Mouse (Mus musculus) thymus, postnatal 14 days (tissue): ENCODE results near the gene Neurl3.

Experiments used
- DNase-seq: peaks from one replicate; pipeline ENCODE4 v3.0.0; 2021

Gene Neurl3

DNA sequence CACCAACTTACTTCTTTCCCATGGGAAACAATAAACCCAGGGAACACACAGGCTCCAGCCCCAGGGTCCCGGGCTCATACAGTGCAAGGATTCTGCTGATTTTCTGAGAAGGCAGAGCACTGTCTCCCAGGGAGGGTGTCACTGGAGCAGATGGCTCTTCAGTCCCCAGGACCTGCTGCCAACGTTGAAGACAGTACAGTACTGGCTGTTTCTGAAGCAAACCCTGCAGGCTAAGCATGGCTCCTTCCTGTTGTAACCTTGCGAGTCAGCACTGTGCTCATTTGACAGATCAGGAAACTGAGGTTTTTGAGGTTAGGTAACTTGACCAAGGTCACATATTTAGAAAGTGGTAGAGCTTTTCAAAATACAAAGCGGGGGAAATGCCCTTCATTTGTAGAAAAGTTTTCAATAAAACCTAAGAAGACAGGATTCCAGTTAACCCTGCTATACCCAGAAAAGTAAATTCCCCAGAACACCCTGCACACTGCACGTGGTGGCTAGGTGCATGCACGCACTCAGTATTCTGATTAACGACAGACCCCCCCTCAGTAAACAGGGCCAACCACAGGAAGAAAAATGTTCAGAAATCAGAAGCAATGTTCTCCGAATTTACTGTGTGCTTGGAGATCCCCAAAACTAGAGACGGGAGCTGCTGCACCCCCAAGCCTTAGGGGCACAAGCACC is 22.1 kb upstream of the Neurl3 start:
- DNase-seq, result peak; percentile 49

DNA sequence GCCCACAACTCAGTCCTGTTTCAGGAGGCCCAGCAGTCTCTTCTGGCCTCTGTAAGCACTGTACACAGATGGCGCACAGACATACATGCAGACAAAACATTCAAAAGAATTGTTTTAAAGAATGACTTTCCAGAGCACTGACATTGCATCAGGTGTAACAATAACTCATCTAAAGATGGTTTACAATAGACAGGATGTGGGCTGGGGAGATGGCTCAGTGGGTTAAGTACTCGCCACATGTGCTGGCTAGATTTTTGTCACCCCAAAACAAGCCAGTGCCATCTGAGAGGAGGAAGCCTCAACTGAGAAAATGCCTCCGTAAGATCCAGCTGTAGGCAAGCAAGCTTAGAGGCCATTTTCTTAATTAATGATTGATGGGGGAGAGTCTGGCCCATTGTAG is 19.9 kb upstream of the Neurl3 start:
- DNase-seq, result peak; percentile 69

DNA sequence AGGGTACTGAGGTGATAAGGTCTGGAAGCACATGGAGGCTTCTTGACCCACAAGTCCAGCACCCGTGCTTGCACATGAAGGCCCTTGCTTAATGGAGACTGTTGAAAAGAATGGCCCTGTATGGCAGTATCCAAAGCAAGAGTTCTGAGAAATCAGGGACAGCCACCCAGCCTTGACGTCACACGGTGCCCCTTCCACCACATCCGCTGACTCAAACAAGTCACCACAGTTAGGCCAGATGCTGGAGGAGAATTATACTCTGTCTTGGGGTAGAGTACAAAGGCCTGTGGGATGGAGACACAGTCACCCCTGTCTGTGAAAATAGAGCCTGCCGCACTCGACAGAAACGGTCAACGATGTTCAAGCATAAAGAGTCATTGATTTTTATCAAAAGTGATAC is 19.0 kb upstream of the Neurl3 start:
- peak; percentile 51 for DNase-seq

DNA sequence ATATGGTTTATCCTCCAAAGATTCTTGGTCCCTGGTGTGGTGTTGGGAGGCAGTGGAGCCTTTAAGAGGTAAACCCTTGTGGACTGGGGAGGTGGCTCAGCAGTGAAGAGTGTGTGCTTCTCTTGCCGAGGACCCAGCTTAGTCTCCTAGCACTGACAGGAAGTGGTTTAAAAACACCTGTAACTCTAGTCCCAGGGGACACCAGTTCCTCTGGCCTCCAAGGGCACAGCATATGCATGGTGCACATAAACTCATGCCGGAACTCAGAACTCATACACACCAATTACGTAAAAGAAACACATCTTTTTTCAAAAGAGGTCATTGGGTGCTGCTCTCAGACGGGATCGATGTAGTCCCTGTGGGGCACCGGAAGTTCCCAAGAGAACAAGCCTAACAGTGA is 7.4 kb upstream of the Neurl3 start:
- peak; percentile 64 for DNase-seq

DNA sequence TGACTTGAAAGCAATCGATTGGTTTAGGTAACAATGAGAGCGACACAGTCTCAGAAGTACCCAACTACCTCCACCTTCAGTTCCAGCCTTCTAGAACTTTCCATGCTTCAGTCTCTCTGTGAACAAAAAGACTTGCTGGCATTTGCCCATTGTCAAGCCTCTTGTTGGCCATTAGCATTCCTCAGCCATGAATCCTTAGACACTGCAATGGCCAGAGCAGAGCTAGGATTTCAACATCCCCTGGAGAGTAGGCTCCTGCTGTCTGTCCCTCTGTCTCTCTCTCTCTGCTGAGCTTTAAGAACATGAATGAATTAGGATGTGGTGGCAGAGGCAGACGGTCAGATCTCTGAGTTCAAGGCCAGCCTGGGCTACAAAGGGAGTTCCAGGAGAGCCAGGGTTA is 6.5 kb upstream of the Neurl3 start:
- no peak for DNase-seq

DNA sequence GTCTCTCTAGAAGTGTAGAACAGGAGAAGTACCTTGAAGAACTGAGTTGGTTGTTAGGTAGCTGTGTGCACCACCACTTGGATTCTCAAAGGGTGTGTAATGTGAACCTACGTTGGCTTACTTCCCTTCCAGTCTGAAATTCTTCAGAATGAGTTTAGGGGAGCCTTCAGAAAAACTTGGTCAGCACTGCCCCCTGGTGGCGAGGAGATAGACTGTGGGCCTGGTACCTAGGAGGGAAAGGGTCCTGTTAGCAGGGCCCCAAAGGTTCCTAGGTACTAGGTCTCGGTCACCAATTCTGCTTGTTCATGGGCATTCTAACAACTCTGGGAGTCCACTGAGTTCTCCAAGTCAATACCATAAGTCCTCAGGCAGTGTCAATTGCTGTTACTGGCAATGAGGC is 4.7 kb upstream of the Neurl3 start:
- DNase-seq, result peak; percentile 93

DNA sequence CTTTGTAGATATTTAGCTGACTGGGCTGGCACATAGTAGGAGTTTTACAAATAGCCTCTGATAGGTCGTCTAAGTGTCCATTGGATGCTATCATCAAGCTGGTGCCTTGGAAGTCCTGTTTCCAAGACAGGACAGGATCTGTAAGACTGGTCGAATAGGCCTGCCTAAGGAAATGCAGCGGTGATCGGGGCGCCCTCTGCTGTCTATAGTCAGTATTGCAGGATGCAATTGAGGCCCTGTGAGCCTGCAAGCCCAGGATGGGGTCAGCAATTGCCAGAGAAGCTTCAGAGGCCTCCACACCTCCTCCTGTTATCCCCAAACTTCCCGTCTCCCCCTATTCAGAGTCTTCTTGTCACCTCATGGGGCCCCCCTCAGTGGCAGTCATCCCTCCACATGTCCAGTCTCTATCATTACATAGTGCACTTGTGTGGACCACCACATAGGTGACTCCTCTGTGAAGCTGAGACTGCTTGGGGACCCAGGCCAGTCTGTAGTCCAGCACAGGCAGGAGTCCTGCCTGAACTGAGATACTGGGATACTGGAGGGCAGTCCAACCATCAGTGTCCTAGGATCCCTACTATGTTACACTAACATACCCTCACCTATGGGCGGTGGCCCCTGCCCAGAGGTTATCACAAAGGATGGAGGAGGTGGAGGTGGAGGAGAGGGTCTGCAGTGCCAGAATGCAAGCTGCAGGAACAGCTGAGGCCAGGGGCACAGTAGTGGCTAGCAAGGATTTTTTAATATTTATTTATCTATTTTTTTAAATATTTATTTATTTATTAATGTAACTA is 3.0 kb upstream of the Neurl3 start:
- peak; percentile 90 for DNase-seq

DNA sequence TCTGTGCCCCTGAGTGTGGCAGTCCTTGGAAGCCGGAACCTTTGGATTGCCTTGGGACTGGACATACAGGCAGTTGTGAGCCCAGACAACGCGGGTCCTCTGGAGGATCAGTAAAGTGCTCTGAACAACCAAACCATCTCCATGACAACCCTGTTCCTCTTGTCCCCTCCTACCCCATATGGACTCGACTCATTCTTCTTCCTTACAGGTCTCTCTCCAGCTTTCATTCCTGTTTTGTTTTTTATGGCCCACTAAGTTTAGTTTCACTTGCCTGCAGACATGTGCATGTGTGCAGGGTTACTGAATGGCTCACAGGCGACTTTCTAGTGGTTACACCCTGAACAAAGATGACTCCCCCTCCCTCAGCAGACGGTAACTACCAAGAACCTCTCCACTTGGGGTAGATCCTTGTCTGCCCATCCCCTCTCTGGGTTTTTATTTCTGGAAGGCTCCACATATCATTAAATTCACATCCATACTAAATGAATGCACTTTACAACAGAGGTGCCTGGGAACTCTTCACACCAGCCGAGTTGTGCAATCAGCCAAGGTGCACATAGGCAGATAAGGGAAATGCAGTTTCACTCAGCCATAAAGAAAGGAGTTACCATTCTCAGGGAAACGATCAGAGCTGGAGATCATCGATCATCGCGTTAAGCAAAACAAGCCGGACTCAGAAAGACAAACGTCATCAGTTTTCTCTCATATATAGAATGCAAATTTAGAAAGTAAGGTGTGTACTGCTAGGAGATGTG is 1.3 kb upstream of the Neurl3 start:
- no peak for DNase-seq

DNA sequence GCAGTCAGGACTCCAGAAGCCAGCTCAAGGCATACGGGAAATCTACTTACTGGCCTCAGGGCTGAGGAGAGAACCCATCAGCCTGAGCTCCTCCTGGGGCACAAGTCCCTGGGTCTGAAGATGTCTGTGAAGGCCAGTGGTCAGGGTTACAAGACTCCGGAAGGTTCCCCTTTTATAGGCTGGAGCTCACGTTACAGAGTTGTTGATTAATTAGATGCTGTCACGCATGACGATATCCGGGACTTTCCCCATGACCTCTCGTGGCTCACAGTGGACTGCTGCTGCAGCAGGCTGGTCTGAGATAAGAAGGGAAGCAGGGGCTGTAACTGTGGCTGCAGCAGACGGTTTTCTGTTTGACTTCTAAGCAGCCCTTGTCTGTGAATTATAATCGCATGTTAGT is 1.2 kb downstream of the Neurl3 start:
- no peak for DNase-seq

DNA sequence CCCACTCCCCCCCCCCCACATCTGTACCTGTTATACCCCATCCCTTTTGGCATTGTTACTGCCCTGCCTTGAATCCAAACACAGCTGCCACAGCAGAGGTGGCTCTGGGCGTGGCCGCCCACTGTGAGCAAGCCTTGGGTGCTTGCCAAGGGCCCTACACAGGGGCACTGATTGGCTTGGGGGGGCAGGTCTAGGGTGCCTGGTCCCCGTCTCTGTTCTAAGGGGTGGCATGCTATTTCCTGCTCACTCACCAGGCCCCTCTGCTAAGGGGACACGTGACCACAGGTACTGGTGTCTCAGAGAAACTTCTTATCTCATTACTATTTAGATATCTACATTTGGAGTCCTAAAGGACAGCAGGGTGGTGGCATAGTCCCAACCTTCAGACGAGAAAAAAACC is 1.9 kb downstream of the Neurl3 start:
- DNase-seq, result no peak

DNA sequence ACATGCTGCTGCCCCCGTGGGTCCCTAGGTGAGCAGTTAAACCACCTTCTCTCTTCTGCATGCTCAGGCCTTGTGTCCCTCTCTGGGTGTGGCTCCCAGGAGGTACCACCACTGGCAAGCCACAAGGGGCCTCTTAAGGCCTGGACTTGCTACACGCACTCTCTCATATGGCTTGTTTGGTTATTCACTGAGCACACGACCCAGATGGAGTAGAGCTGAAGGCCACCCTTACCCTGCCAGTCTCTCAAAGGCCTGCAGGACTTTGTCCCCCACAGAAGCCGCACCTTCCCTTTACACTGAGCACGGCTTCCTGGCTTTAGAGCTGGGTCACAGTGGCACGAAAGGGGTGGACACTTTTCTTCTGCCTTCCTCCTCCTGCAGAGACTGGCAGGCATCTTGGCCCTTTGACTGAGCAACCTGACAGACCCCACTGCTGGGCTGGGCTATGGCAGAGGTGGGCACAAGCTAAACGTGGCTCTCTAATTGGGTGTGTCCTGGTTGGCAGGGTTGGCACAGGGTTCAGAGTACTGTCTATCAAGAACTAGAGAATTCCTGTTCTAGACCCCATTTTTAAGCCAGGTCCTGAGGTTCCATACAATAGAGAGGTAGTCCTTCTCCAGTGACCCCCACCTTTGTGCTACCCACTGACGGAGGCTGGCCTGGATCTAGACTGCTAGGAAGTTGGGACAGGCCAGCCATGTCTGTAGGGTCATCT is 2.8 kb downstream of the Neurl3 start:
- DNase-seq, result no peak

DNA sequence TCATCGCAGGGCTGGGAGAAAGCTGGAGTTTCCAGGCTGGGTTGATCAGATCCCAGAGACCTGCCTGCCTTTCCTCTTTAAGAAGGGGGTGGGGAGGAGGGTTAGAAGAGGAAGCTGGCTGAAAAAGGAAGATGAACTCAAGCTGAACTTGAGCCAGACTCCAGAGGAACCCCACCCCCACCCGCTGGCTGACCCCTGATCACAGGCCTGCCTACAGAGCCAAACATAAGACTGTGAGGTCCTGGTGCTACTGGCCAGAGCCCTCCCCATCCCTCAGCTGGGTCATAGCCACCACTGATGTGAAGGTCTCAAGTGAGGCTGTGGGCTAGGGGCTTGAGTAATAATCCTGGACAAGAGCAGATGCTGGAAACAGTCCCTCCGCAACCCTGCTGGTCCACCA is 3.8 kb downstream of the Neurl3 start:
- no peak for DNase-seq

DNA sequence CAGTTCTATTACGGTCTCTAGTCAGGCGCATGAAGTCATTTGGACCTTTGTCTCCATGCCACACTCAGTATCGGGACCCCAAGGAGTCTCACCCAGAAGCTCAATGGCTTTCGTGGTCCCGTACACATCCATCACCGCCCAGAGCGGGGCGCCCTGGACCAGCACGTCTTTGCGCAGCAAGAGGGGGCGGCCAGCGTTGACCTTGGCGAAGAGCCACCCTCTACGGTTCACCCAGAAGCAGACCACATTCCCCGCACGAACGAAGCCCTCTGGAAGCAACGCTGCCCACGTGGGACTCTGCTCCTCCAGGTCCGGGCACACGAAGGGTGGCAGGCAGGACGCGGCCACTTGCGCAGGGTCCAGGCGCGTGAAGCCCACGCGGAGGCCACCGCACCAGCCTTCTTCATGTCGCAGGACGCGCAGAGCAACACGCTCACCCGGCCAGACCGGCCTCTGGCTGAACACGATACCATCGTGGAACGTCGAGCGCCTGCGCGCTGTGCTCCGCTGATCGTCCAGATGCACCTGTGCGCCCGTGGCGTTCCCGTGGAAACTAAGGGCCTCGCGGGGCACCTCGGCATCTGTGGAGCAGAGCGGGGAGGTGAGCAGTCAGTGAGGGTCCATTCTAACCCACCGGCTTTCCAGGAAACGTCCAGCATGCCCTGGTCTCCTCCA is 5.2 kb downstream of the Neurl3 start:
- no peak for DNase-seq

DNA sequence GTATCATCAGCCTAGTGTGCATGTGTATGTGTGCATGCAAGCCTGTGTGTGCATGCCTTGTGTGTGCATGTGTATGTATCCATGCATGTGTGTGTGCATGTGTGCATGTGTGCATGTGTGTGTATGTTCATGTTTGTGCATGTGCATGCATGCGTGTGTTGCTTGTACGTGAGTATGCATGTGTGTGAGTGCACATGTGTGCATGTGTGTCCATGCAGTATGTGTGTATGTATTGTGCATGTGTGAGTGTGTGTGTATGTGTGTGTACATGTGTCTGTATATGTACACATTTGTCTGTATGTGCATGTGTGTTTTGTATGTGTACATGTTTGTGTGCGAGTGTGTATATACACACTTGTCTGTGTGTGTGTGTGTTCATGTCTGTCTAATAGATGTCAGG is 6.9 kb downstream of the Neurl3 start:
- no peak for DNase-seq

DNA sequence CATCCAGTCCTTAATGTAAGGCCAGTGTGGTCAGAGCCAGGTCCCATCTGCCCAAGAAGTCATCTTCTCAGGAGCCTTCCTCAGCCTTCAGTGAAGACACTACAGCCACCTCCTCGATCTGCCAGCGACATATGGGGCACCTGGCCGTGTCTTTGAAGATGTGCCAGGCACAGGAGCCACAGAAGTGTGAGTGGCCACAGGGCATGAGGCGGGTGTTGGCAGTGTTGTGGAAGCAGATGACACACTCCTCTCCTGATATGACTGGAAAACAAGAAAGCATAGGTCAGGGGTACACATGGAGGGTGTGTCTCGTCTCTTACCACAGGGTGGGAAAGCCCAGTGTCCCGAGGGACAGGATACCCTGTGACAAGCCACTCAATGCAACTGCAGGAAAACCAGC is 8.2 kb downstream of the Neurl3 start:
- DNase-seq, result no peak

DNA sequence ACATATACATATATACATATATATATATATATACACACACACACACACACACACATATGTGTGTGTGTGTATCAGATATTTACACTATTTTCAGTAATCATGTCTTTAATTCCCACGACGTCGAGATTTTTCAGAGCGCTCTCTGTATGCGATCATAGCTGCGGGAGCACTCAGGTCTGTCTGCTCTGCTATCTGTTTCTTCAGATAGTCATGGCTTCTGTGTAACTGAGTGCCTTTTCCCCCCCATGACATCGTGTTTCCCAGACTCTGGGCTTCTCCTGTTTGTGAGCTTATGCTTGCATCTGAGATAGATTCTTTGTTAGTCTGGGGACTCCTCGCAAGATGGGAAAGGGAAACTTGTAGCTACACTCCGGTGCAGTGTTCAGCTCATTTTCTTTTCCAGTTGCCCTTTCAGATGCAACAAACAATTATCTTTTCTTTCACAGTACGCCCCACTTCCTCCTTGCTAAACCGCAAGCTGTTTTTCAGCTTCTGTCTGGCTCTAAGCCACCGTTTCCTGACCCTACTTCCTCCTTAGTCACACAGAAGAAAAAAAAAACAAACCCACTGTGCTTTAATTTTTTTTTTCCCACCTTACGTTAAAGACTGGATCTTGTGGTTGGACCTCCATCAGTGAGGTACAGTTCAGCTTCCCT is 10.5 kb downstream of the Neurl3 start:
- DNase-seq, result peak; percentile 81

DNA sequence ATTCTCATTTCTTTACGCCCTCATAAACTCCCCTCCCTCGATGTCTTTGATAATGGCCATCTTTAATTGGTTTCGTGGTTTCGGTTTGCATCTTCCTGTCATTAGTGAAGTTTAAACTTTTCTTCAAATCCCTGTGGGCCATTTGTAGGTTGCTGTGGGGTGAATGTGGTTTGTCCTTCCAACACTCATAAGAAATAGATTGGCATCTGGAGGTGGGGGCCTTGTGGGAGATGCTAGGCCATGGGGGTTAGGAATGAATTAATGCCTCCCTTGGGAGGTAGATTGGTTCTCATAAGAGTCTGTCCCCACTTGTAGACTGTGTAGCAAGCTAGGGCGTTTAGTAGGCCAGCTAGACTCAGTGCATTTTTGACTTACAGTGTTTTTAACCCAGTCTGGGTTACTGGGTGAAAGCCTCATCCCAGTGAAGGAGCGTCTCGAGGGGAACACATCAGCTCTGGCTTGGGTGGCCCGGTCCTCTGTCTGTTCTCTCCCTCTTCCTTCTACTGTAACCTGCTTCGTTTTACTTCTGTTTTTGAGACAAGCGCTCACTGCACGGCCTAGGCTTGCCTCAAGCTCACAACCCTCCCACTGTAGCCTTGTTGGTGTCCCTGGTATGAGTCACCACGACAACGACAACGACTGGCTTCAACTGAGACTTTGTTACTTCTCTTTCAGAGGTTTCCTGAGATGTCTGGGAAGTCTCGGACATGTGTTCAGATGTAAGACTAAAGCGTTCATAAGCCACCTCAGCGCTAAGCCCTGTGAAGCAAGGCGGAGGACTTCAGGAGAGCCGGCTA is 12.6 kb downstream of the Neurl3 start:
- peak; percentile 32 for DNase-seq

DNA sequence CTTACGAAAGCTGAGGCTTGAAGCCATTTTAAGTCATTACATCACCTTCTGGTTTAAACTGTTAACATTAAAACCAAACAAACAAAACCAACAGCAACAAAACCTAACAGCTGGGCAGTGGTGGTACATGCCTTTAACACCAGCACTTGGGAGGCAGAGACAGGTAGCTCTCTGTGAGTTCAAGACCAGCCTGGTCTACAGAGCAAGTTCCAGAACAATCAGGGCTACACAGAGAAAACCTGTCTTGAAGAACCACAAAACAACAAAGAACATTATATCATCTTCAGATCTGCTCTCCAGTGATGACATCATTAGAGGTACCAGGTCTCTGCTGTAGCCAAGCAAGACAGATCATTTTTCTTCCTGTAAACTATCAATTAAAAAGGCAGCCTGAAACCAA is 14.1 kb downstream of the Neurl3 start:
- no peak for DNase-seq

DNA sequence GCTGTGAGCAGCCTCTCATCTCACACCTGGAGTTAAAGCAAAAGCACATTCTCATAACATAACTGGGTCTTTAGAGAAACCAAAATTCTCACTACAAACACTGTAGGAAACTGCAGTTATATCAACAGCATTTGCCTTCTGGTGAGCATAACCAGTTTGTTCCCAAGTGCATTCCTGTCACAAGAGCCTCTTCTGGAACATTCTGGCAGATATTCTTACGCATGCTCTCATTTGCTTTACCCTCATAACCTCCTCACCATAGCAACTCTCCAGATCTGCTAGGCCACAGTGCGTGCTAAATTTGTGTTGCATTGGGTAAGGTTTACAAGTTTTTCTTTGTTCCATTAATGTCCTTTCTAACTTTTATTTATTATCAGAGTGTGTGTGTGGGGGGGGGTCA is 15.2 kb downstream of the Neurl3 start:
- no peak for DNase-seq

DNA sequence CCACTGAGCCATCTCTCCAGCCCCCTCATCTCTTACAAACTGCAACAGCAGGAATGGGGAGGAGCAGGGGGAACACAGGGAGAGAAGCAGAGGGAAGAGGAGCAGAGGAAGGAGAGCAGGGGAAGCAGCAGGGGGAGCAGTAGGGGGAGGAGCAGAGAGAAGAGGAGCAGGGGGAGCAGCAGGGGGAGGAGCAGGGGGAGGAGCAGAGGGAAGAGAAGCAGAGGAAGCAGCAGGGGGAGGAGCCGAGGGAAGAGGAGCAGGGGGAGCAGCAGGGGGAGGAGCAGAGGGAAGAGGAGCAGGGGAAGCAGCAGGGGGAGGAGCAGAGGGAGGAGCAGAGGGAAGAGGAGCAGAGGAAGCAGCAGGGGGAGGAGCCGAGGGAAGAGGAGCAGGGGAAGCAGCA is 15.8 kb downstream of the Neurl3 start:
- no peak for DNase-seq

DNA sequence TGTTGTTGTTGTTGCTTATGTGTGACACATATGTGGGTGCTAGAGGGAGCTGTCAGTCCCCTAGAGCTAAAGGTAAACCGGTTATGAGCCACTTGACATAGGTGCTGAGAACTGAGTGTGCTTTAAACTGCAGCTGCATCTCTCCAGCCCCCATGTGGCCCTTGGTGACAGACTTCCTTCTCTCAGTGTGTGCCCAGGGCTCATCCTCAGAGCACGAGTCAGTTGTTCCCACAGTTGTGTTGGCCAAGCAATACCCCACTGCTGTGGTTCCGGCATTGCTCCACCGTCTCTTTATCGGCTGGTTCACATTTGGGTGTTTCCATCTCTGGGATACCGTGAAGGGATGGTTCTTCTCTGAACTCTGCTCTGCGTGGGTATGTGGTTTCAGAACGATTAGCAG is 17.2 kb downstream of the Neurl3 start:
- DNase-seq, result peak; percentile 29
